Mouse (Mus musculus) megakaryocyte, embryonic 14.5 days (primary cell): ENCODE data around the gene Nr1h4.

Experiments
- FLI1 ChIP-seq: IDR thresholded peaks from 2 replicates; pipeline ENCODE4 v1.6.1; 2012; ENCODE audit warnings: low read length, inconsistent platforms, mixed read lengths
- GATA1 ChIP-seq: IDR thresholded peaks from 3 replicates; pipeline ENCODE4 v1.6.1; 2012; ENCODE audit warnings: mixed read lengths, low read length, inconsistent platforms, borderline replicate concordance

- no peak for TF ChIP-seq FLI1
- no peak for TF ChIP-seq GATA1
Measured at GRCm38 (mm10) chr10:89505592-89505955, 27.8 kb downstream of the Nr1h4 start.
